Mouse (Mus musculus) left cerebral cortex, postnatal 14 days (tissue): ENCODE measurements around the gene Cryga. TPM values are rescaled to one million over a fixed set of nuclear protein-coding genes. Genes with fewer than 3 reads are reported as not detected.

ENCODE experiments used
- DNase-seq, 2 experiments: peaks; one replicate each; pipeline ENCODE4 v3.0.0; 2021 to 2022; ENCODE audit warnings: low spot score in 2 of 2, mixed read lengths in 1 of 2
- intact Hi-C: fragments of 180-260 bp; cut with DNase I; formaldehyde crosslinking; loops from one replicate; pipeline ENCODE4 v1.15.1; 2025
- long read RNA-seq, 2 experiments: library from polyadenylated mRNA; stranded (forward); transcript quantifications; one replicate each; pipeline ENCODE4 v2.0.0; 2021
- total RNA-seq, 2 experiments: library from RNA; stranded (reverse); gene quantifications; 2 replicates each; pipeline ENCODE4 v1.2.3; 2021

Gene Cryga
- 1 to 10 TPM; 1.4 to 1.6 TPM for total RNA-seq
- long read RNA-seq, experiment 1 = 0 reads
- long read RNA-seq, experiment 2 = 0 reads

- intact Hi-C loops = no loop called here
- DNase-seq = no peak
These were observed at the start of gene Cryga for GRCm38 (mm10) chr1:65103273-65103672. Gene Cryga (minus strand): TSS chr1:65103373.

DNA sequence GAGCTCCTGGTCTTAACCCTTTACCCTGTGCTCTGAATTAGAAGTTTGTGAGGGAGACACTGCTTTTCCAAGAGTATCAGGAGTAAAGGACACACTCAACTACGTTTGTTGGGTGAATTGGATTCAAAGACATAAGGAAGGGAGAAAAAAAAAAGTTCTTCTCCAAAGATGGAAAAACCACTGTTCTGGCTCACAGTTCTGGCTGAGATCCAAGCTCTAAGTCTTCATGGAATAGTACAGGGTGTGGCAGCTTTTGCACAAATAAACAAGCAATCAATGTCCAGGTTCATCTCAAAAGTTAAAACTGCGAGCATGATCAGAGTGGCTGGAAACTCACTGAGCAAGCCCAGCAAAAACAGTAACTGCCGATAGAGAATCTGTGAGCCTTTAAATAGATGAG lies 44.8 kb upstream of the Cryga start:
- DNase-seq = no peak
- intact Hi-C loops = no loop called here

DNA sequence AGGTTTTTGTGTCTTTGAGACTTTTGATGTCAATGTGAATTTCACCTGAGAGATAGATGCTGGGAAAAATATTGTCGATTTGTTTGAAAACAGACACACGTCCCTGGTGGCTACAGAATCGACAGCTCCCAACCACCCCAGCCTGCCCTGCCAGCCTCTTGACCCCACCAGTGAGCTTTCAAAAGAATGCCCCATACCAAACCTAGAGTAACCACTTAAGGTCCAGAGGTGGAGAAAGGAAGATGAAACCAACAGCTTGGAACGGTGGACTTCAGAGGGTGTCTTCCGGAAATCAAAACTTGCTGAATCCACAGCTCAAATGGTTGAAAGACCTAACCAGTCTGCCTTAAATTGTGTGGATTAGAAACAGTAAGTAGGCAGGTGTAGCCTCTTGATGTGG lies 44.2 kb upstream of the Cryga start:
- intact Hi-C loops = no loop called here
- DNase-seq = no peak

DNA sequence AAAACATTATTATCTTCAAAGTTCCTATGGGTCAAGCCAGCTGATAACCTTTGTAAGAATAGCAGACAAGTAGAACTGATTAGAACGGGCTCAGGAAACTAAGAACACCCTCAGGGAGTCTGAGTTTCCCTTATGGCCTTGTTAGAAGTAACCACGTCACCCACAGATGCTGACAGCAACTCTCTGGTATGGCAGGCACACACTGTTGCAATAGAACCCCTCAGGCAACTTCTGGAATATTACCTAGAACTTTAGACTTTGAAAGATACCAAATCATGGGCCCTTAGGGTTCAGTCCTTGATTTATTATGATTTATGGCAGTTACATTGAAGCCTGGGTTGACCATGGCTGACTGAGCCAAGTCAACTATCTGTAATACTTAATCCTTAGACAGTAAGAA lies 43.4 kb upstream of the Cryga start:
- DNase-seq = no peak
- intact Hi-C loops = no loop called here

- intact Hi-C loops = no loop called here
- no peak for DNase-seq
These were observed 41.6 kb upstream of the Cryga start for GRCm38 (mm10) chr1:65144783-65145182.

GRCm38 (mm10) chr1:65137560-65137959 lies 34.4 kb upstream of the Cryga start:
- no peak for DNase-seq
- intact Hi-C loops = no loop called here

- DNase-seq = no peak
- intact Hi-C loops = no loop called here
These were observed 29.7 kb upstream of the Cryga start for GRCm38 (mm10) chr1:65132833-65133232.

DNA sequence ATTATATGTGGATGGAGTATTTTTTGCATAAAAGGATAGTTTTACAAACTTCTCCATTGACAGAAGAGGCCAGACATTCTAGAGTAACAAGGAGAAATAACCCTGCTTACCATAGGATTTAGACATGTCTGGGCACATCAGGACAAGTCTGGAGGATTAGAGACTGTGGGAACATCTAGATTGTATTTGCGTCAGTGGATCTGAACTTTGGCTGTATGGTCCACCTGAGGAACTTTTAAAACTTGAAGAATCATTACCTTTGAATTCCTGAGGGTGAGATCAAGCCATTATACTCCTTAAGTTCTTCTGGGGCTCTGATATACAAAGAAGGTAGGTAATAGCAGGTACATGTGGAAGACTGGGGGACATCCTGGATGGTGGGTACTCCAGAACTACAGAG lies 28.5 kb upstream of the Cryga start:
- intact Hi-C loops = no loop called here
- no peak for DNase-seq

GRCm38 (mm10) chr1:65130226-65130625 lies 27.1 kb upstream of the Cryga start:
- intact Hi-C loops = no loop called here
- DNase-seq = no peak

GRCm38 (mm10) chr1:65129634-65130180 lies 26.5 kb upstream of the Cryga start:
- peak; percentile 12 to 42 for DNase-seq
- intact Hi-C loops = no loop called here

DNA sequence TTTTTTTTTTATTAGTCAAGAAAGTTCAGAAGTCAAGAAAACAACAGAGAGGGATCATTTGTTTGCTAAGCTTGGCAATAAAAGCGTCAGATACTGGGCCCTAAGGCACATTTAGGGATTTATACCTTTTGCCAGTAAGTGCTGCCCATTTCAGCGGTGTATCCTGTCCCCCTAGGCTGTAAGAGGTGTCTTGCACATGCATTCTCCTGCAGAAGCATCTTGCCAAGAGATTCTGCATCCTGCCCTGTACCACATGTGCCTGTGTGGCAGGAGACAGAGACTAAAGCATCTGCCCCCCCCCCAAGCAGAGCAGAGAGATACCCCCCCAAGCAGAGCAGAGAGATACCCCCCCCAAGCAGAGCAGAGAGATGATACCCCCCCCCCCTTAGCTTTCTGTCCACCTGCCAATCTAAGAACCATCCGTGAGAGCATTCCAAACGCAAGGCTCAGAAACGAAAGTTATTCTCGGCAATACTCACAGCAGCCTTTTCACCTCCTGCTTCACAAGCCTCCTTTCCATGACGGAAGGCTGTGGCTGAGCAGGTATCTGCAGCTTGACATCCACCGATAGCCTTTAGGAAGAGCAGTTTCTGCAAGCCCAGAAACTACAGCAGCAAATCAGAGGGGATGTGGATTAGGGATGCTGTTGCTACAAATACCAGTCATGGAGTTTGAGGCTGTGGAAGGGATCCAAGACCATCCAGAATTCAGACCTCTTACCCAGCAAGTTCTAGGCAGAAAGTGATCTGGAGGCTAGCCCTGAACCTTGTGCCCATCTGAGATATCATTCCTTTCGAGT lies 19.6 kb upstream of the Cryga start, which contains the start of gene D630023F18Rik:
D630023F18Rik (minus strand) TSS at position 641 of the 799 bp plus-strand sequence.
- peak; percentile 32 to 35 for DNase-seq
- intact Hi-C loops = no loop called here

GRCm38 (mm10) chr1:65119438-65119837 lies 16.3 kb upstream of the Cryga start, which contains the start of gene Gm28845:
Gene Gm28845 (minus strand): TSS chr1:65119558.
- intact Hi-C loops = no loop called here
- no peak for DNase-seq

DNA sequence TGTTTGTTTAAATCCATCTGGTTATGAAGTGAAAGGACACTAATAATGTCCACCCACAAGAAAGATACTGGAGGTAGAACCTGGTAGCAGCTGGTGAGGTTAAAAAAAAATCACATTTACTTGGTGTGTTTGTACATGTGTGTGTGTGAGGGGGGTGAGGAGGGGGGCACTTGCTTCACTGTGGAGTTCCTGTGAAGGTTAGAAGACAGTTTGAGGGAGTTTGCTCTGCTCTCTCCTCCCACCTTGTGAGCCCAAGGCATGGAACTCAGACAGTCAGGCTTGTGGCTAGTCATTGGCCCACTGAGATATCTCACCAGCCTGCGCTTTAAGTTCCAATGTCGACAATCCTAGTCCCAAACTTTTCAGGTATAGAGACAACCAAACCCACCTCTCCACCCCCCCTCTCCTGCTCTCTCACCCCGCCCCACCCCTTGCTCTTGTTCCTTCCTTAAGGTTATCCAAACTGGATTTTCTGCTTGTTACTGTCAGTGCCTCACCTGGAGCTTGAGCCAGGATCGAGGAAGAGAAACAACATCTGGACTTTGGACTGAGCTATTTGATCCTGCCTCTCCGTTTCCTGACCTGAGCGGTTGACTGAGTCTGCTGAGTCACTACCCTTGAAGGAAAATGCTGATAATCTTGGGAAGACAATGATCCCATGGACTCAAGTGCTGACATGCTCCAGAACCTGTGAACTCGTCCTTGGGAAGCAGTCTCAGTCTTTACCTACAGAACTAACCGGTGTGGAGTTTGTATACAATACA lies 15.2 kb upstream of the Cryga start:
- DNase-seq = no peak
- intact Hi-C loops = no loop called here

DNA sequence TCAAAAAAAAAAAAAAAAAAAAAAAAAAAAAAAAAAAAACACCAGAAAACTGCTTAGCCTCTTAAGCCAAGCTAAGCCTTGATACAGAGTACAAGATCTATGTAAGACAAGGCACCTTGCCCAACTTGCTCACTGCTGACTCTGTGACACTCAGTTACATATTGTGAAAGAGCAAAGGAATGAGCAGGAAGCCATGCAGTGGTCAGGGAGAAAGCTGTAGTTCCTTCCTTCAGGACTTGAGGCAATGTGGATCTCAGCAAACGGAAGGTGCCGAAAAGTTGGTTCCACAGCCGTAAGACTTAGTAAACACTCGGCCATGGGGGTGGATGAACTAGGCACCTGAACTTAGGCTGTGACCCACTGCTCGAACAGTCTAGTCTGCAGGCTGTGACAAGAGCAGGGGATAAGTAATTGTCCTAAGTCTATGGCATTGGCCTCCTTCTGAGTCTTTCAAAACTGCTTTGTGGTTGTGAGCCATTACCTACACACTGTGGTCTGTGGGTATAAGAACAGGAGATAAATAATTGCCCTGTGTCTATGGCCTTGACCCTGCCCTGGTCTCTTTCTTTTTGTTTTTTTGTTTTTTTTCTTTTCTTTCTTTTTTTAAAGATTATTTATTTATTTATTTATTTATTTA lies 10.5 kb upstream of the Cryga start:
- intact Hi-C loops = loop anchor here (5.0 kb wide), 1 partner anchor 49 kb away; no protein-coding TSS in a partner anchor
- no peak for DNase-seq

DNA sequence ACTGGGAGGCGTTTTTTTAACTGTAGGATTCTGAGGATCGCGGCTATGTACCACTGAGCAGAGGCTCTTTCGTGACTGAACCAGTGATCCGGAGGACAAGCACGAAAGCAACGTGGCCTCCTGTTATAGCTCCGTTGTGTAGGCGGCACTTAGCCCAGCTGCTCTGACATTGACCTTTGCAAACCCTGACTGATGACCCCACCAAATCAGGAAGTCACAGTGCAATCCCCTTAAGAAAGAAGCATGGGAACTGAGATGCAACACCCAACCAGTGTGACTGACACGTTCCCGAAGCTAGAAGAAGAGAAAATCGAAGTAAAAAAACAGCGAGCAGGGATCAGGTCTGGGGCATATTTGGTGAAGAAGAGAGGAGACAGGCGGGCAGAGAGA lies 9.6 kb upstream of the Cryga start:
- no peak for DNase-seq
- intact Hi-C loops = loop anchor here (1.0 to 5.0 kb wide), 2 partner anchors 49 to 64 kb away; no protein-coding TSS in a partner anchor

GRCm38 (mm10) chr1:65112031-65112806 lies 9.0 kb upstream of the Cryga start:
- peak; percentile 80 to 82 for DNase-seq
- intact Hi-C loops = loop anchor here (1.0 to 5.0 kb wide), 2 partner anchors 50 to 65 kb away; no protein-coding TSS in a partner anchor

DNA sequence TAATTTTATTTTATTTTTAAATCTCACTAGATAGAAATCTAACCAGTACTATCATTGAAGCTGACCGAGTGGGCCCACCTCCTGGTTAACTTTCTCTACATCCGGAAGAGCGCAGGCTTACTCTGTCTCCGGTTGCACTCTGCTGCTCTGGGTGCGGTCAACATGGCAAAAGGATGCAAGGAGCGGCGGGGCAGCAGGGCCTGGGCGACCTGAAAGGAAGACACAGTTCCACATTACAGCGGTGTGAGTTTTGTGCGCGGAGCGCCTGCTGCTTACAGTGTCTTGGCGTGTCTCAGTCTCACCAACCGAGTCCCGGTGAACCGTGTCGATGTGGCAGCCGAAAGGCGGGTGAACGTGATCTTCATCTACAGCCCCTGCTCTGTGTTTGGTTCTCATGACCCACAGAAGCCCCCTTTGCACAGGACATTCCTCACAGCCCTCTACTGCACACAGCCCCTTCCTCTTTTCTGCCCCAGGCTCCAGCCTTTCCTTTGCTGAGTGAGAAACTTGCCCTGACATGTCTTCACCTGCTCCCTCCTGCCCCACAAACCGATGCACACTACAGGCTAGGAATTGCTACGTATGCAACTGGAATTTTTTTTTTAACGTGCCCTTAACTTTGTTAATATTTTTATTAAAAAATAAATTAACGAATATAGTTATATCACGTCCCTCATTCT lies 6.7 kb upstream of the Cryga start:
- DNase-seq = no peak
- intact Hi-C loops = loop anchor here (5.0 kb wide), 1 partner anchor 52 kb away; no protein-coding TSS in a partner anchor

DNA sequence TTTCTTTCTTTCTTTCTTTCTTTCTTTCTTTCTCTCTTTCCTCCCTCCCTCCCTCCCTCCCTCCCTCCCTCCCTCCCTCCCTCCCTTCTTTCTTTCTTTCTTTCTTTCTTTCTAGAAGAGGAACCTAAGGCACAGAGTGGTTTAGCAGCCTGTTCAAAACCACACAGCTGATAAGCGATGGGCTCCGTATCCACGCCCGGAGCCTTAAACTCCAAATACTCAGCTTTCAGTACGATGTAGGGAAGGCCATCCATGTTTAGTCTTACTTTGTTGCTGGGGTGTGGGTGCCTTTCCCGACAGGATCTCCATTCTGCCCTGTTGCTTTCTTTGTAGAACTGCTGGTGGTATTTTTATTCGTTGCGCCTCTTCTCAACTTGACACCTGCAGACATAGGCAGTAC lies 6.0 kb upstream of the Cryga start:
- DNase-seq = no peak
- intact Hi-C loops = no loop called here
